Mouse (Mus musculus) liver, embryonic 16.5 days (tissue): ENCODE results near the gene Adamtsl1. TPM values are rescaled to one million over a fixed set of nuclear protein-coding genes. Genes with fewer than 3 reads are reported as not detected.

Source experiments
- ATAC-seq: fragments of 200-750 bp; cut with Nextera tagmentation; 2 replicates; pipeline ENCODE4 v1.8.0; 2017; ENCODE audit warnings: low read depth, mild to moderate bottlenecking, moderate number of reproducible peaks, moderate library complexity
- H3K27ac ChIP-seq: fragments of 300-500 bp; sonication (generic); 2 replicates; pipeline ENCODE4 v1.5.1; 2014; ENCODE audit warnings: mild to moderate bottlenecking, low read length
- H3K27me3 ChIP-seq: fragments of 300-500 bp; sonication (generic); 2 replicates; pipeline ENCODE4 v1.6.1; 2014; ENCODE audit warnings: low read depth, low read length, mixed read lengths; ENCODE audit not compliant: control insufficient read depth, insufficient read depth
- H3K36me3 ChIP-seq: fragments of 300-500 bp; sonication (generic); 2 replicates; pipeline ENCODE4 v1.6.1; 2014; ENCODE audit warnings: mild to moderate bottlenecking; ENCODE audit not compliant: control insufficient read depth, insufficient read depth
- H3K4me1 ChIP-seq: fragments of 300-500 bp; sonication (generic); 2 replicates; pipeline ENCODE4 v1.6.1; 2014; ENCODE audit warnings: low read depth, low read length, mixed read lengths; ENCODE audit not compliant: control insufficient read depth
- H3K4me2 ChIP-seq: fragments of 300-500 bp; sonication (generic); 2 replicates; pipeline ENCODE4 v1.6.1; 2014; ENCODE audit warnings: low read depth, low read length, mixed read lengths
- H3K4me3 ChIP-seq: fragments of 300-500 bp; sonication (generic); 2 replicates; pipeline ENCODE4 v1.5.1; 2014; ENCODE audit warnings: low read depth, mild to moderate bottlenecking, low read length
- H3K9ac ChIP-seq: fragments of 300-500 bp; sonication (generic); 2 replicates; pipeline ENCODE4 v1.6.1; 2014; ENCODE audit warnings: low read depth, low read length
- H3K9me3 ChIP-seq: fragments of 300-500 bp; sonication (generic); replicated peaks from 2 replicates; pipeline ENCODE4 v1.6.1; 2016; ENCODE audit warnings: low read length; ENCODE audit not compliant: control insufficient read depth
- WGBS: fragments of 180-500 bp; shearing (Covaris S2); extraction: QIAGEN DNeasy Blood & Tissue Kit; methylation state at CpG from one replicate; pipeline ENCODE4 v1.1.7; 2014; ENCODE audit not compliant: insufficient replicate concordance; 5-methylcytosine and 5-hydroxymethylcytosine counted together
- polyA plus RNA-seq: library from polyadenylated mRNA; unstranded; fragments of >200 nt; fragmentation: Nextera tagmentation; extraction: Ambion mirVana; gene quantifications from 2 replicates; pipeline ENCODE4 v1.2.1, GENCODE M21; 2015

Adamtsl1 gene
- polyA plus RNA-seq, 1 experiment from 2014 or later = 0.67 TPM

GRCm38 (mm10) chr4:85941857-85942256 is 427.9 kb downstream of the Adamtsl1 start:
- H3K27ac ChIP-seq = no peak overlapping the region
- H3K4me2 ChIP-seq = no peak overlapping the region
- no peaks in the 10 kb centered on the region for H3K27me3 ChIP-seq
- H3K9ac ChIP-seq = no peak overlapping the region
- no peak for ATAC-seq
- 54% methylated on average over 2 of the region's 2 CpGs for WGBS
- no peaks in the 10 kb centered on the region for H3K36me3 ChIP-seq
- H3K9me3 ChIP-seq = no peaks in the 10 kb centered on the region
- no peak overlapping the region for H3K4me3 ChIP-seq
- no peaks in the 10 kb centered on the region for H3K4me1 ChIP-seq

GRCm38 (mm10) chr4:85953590-85953989 is 439.6 kb downstream of the Adamtsl1 start:
- ATAC-seq = peak; percentile 53
- no peak overlapping the region for H3K4me3 ChIP-seq
- H3K27me3 ChIP-seq = no peaks in the 10 kb centered on the region
- no peak overlapping the region for H3K4me2 ChIP-seq
- H3K4me1 ChIP-seq = no peaks in the 10 kb centered on the region
- no peak overlapping the region for H3K27ac ChIP-seq
- H3K9ac ChIP-seq = no peak overlapping the region
- H3K36me3 ChIP-seq = no peaks in the 10 kb centered on the region
- no peaks in the 10 kb centered on the region for H3K9me3 ChIP-seq
- WGBS = 20% methylated on average over 4 of the region's 4 CpGs

GRCm38 (mm10) chr4:85955387-85955786 is 441.4 kb downstream of the Adamtsl1 start:
- H3K4me1 ChIP-seq = no peaks in the 10 kb centered on the region
- H3K9me3 ChIP-seq = no peaks in the 10 kb centered on the region
- H3K4me2 ChIP-seq = no peak overlapping the region
- no peaks in the 10 kb centered on the region for H3K27me3 ChIP-seq
- WGBS = 31% methylated on average over 3 of the region's 3 CpGs
- H3K4me3 ChIP-seq = no peak overlapping the region
- H3K36me3 ChIP-seq = no peaks in the 10 kb centered on the region
- no peak overlapping the region for H3K9ac ChIP-seq
- no peak overlapping the region for H3K27ac ChIP-seq
- ATAC-seq = no peak

GRCm38 (mm10) chr4:85957266-85957665 is 443.3 kb downstream of the Adamtsl1 start:
- H3K27ac ChIP-seq = no peak overlapping the region
- no peaks in the 10 kb centered on the region for H3K4me1 ChIP-seq
- no peaks in the 10 kb centered on the region for H3K27me3 ChIP-seq
- H3K9ac ChIP-seq = no peak overlapping the region
- no peak overlapping the region for H3K4me2 ChIP-seq
- ATAC-seq = no peak
- no peaks in the 10 kb centered on the region for H3K9me3 ChIP-seq
- H3K36me3 ChIP-seq = no peaks in the 10 kb centered on the region
- no peak overlapping the region for H3K4me3 ChIP-seq
- WGBS = 59% methylated on average over 4 of the region's 4 CpGs

- Histone ChIP-seq H3K4me1 (no peaks in the 10 kb centered on the region), H3K4me2 (no peak overlapping the region), H3K27me3 (no peaks in the 10 kb centered on the region), H3K9ac (no peak overlapping the region), H3K4me3 (no peak overlapping the region), H3K27ac (no peak overlapping the region), H3K36me3 (no peaks in the 10 kb centered on the region), H3K9me3 (no peaks in the 10 kb centered on the region)
- no peak for ATAC-seq
- 25% methylated on average over 1 of the region's 1 CpGs for WGBS
Measured at GRCm38 (mm10) chr4:85957879-85958278, 443.9 kb downstream of the Adamtsl1 start.

GRCm38 (mm10) chr4:85959019-85959418 is 445.0 kb downstream of the Adamtsl1 start:
- H3K27me3 ChIP-seq = no peaks in the 10 kb centered on the region
- H3K9ac ChIP-seq = no peak overlapping the region
- no peaks in the 10 kb centered on the region for H3K4me1 ChIP-seq
- no peaks in the 10 kb centered on the region for H3K9me3 ChIP-seq
- H3K4me2 ChIP-seq = no peak overlapping the region
- H3K4me3 ChIP-seq = no peak overlapping the region
- WGBS = 65% methylated on average over 2 of the region's 2 CpGs
- no peak overlapping the region for H3K27ac ChIP-seq
- H3K36me3 ChIP-seq = no peaks in the 10 kb centered on the region
- no peak for ATAC-seq

GRCm38 (mm10) chr4:85976188-85976587 is 462.2 kb downstream of the Adamtsl1 start:
- no peak overlapping the region for H3K9ac ChIP-seq
- no peaks in the 10 kb centered on the region for H3K4me1 ChIP-seq
- no peaks in the 10 kb centered on the region for H3K36me3 ChIP-seq
- no peaks in the 10 kb centered on the region for H3K9me3 ChIP-seq
- no peak overlapping the region for H3K4me3 ChIP-seq
- no peak overlapping the region for H3K4me2 ChIP-seq
- ATAC-seq = no peak
- H3K27ac ChIP-seq = no peak overlapping the region
- H3K27me3 ChIP-seq = no peaks in the 10 kb centered on the region
- 64% methylated on average over 3 of the region's 3 CpGs for WGBS

GRCm38 (mm10) chr4:85979206-85979605 is 465.2 kb downstream of the Adamtsl1 start:
- H3K4me1 ChIP-seq = no peaks in the 10 kb centered on the region
- no peaks in the 10 kb centered on the region for H3K27me3 ChIP-seq
- ATAC-seq = no peak
- H3K27ac ChIP-seq = no peak overlapping the region
- H3K36me3 ChIP-seq = no peaks in the 10 kb centered on the region
- WGBS = 22% methylated on average over 10 of the region's 10 CpGs
- H3K9me3 ChIP-seq = no peaks in the 10 kb centered on the region
- H3K4me2 ChIP-seq = no peak overlapping the region
- H3K9ac ChIP-seq = no peak overlapping the region
- no peak overlapping the region for H3K4me3 ChIP-seq

- H3K9ac ChIP-seq = no peak overlapping the region
- WGBS = 57% methylated on average over 5 of the region's 5 CpGs
- no peak for ATAC-seq
- H3K36me3 ChIP-seq = no peaks in the 10 kb centered on the region
- no peaks in the 10 kb centered on the region for H3K4me1 ChIP-seq
- no peak overlapping the region for H3K4me2 ChIP-seq
- no peak overlapping the region for H3K4me3 ChIP-seq
- H3K27me3 ChIP-seq = no peaks in the 10 kb centered on the region
- H3K9me3 ChIP-seq = no peaks in the 10 kb centered on the region
- no peak overlapping the region for H3K27ac ChIP-seq
Measured at GRCm38 (mm10) chr4:86006596-86006995, 492.6 kb downstream of the Adamtsl1 start.
